Mouse (Mus musculus) forebrain, embryonic 13.5 days (tissue): Measurements from ENCODE around the gene Sema7a. TPM values are rescaled to one million over a fixed set of nuclear protein-coding genes. Genes with fewer than 3 reads are reported as not detected.

Source experiments
- ATAC-seq: fragments of 200-750 bp; cut with Nextera tagmentation; 2 replicates; pipeline ENCODE4 v1.8.0; 2017
- H3K27ac ChIP-seq: fragments of 300-500 bp; sonication (generic); 2 replicates; pipeline ENCODE4 v1.5.1; 2015; ENCODE audit warnings: inconsistent platforms, mild to moderate bottlenecking, moderate library complexity
- H3K27me3 ChIP-seq: fragments of 300-500 bp; sonication (generic); 2 replicates; pipeline ENCODE4 v1.6.1; 2015; ENCODE audit warnings: mild to moderate bottlenecking, inconsistent platforms
- H3K36me3 ChIP-seq: fragments of 300-500 bp; sonication (generic); 2 replicates; pipeline ENCODE4 v1.6.1; 2015; ENCODE audit warnings: mild to moderate bottlenecking, inconsistent platforms; ENCODE audit not compliant: poor library complexity, severe bottlenecking
- H3K4me1 ChIP-seq: fragments of 300-500 bp; sonication (generic); 2 replicates; pipeline ENCODE4 v1.6.1; 2015; ENCODE audit warnings: inconsistent platforms
- H3K4me2 ChIP-seq: fragments of 300-500 bp; sonication (generic); 2 replicates; pipeline ENCODE4 v1.6.1; 2015; ENCODE audit warnings: inconsistent platforms, mild to moderate bottlenecking, moderate library complexity
- H3K4me3 ChIP-seq: fragments of 300-500 bp; sonication (generic); 2 replicates; pipeline ENCODE4 v1.5.1; 2015; ENCODE audit warnings: mild to moderate bottlenecking, inconsistent platforms
- H3K9ac ChIP-seq: fragments of 300-500 bp; sonication (generic); 2 replicates; pipeline ENCODE4 v1.6.1; 2015; ENCODE audit warnings: mild to moderate bottlenecking, inconsistent platforms
- H3K9me3 ChIP-seq: fragments of 300-500 bp; sonication (generic); replicated peaks from 2 replicates; pipeline ENCODE4 v1.6.1; 2016; ENCODE audit warnings: inconsistent platforms
- WGBS: fragments of 180-500 bp; shearing (Covaris S2); methylation state at CpG from one replicate; pipeline ENCODE4 v1.1.7; 2015; 5-methylcytosine and 5-hydroxymethylcytosine counted together
- polyA plus RNA-seq: library from polyadenylated mRNA; unstranded; fragments of >200 nt; fragmentation: Nextera tagmentation; extraction: Ambion mirVana; gene quantifications from 2 replicates; pipeline ENCODE4 v1.2.1, GENCODE M21; 2015

Sema7a gene
- polyA plus RNA-seq, 1 experiment from 2014 or later, result 2.2 TPM

- Histone ChIP-seq H3K4me3 (no peak overlapping the region), H3K9me3 (no peaks in the 10 kb centered on the region), H3K36me3 (no peaks in the 10 kb centered on the region), H3K27me3 (peaks cover 28% of the 10 kb centered on the region), H3K4me2 (no peak overlapping the region), H3K27ac (no peak overlapping the region), H3K4me1 (peaks cover 19% of the 10 kb centered on the region), H3K9ac (no peak overlapping the region)
- no peak for ATAC-seq
- WGBS, result 31% methylated on average over 4 of the region's 4 CpGs
These were observed 55.4 kb downstream of the Sema7a start for GRCm38 (mm10) chr9:57995282-57995681.

GRCm38 (mm10) chr9:57997511-57998031 lies 57.7 kb downstream of the Sema7a start:
- Histone ChIP-seq H3K4me3 (peak overlapping the region; percentile 27), H3K27me3 (peaks cover 37% of the 10 kb centered on the region), H3K36me3 (no peaks in the 10 kb centered on the region), H3K4me1 (peaks cover 19% of the 10 kb centered on the region), H3K9me3 (no peaks in the 10 kb centered on the region), H3K4me2 (peak overlapping the region; percentile 61), H3K27ac (no peak overlapping the region), H3K9ac (peak overlapping the region; percentile 45; the same call in 1 of the 2 replicates)
- no peak; the same call in none of the 2 replicates for ATAC-seq
- 24% methylated on average over 13 of the region's 13 CpGs for WGBS

GRCm38 (mm10) chr9:57998032-57998659 lies 58.2 kb downstream of the Sema7a start:
- peak; percentile 89 for ATAC-seq
- H3K9me3 ChIP-seq, result no peaks in the 10 kb centered on the region
- H3K27me3 ChIP-seq, result peaks cover 37% of the 10 kb centered on the region
- H3K36me3 ChIP-seq, result no peaks in the 10 kb centered on the region
- peaks cover 14% of the 10 kb centered on the region for H3K4me1 ChIP-seq
- peak overlapping the region; percentile 61 for H3K4me2 ChIP-seq
- H3K27ac ChIP-seq, result no peak overlapping the region
- peak overlapping the region; percentile 27 for H3K4me3 ChIP-seq
- peak overlapping the region; percentile 45 for H3K9ac ChIP-seq
- WGBS, result under 1% methylated on average over 20 of the region's 20 CpGs

GRCm38 (mm10) chr9:57998685-57999084 lies 58.8 kb downstream of the Sema7a start:
- 51% methylated on average over 2 of the region's 2 CpGs for WGBS
- H3K4me2 ChIP-seq, result no peak overlapping the region
- no peak overlapping the region for H3K27ac ChIP-seq
- no peaks in the 10 kb centered on the region for H3K9me3 ChIP-seq
- H3K4me1 ChIP-seq, result peaks cover 9% of the 10 kb centered on the region
- H3K9ac ChIP-seq, result no peak overlapping the region
- H3K4me3 ChIP-seq, result no peak overlapping the region
- H3K27me3 ChIP-seq, result peaks cover 37% of the 10 kb centered on the region
- no peak for ATAC-seq
- no peaks in the 10 kb centered on the region for H3K36me3 ChIP-seq

- H3K36me3 ChIP-seq, result no peaks in the 10 kb centered on the region
- no peak overlapping the region for H3K4me3 ChIP-seq
- no peaks in the 10 kb centered on the region for H3K9me3 ChIP-seq
- H3K9ac ChIP-seq, result no peak overlapping the region
- H3K27me3 ChIP-seq, result peaks cover 37% of the 10 kb centered on the region
- 58% methylated on average over 2 of the region's 2 CpGs for WGBS
- H3K27ac ChIP-seq, result no peak overlapping the region
- no peak overlapping the region for H3K4me2 ChIP-seq
- peaks cover 8% of the 10 kb centered on the region for H3K4me1 ChIP-seq
- no peak for ATAC-seq
These were observed 59.8 kb downstream of the Sema7a start for GRCm38 (mm10) chr9:57999676-58000075.

GRCm38 (mm10) chr9:58003272-58003671 lies 63.4 kb downstream of the Sema7a start:
- no peaks in the 10 kb centered on the region for H3K36me3 ChIP-seq
- no peak for ATAC-seq
- no peaks in the 10 kb centered on the region for H3K9me3 ChIP-seq
- no peak overlapping the region for H3K4me3 ChIP-seq
- peaks cover 3% of the 10 kb centered on the region for H3K4me1 ChIP-seq
- WGBS, result 32% methylated on average over 2 of the region's 2 CpGs
- no peak overlapping the region for H3K4me2 ChIP-seq
- no peak overlapping the region for H3K9ac ChIP-seq
- peaks cover 23% of the 10 kb centered on the region for H3K27me3 ChIP-seq
- H3K27ac ChIP-seq, result no peak overlapping the region

GRCm38 (mm10) chr9:58005753-58006461 lies 66.0 kb downstream of the Sema7a start, which contains the start of gene Cyp11a1:
Gene Cyp11a1, plus strand, starts transcription at chr9:58006411.
- Histone ChIP-seq H3K4me2 (no peak within 1 kb of the TSS), H3K4me1 (peaks cover 16% of the 10 kb centered on the region), H3K9ac (no peak within 1 kb of the TSS), H3K9me3 (no peaks in the 10 kb centered on the region), H3K27ac (no peak within 1 kb of the TSS; the same call in 1 of the 2 replicates), H3K36me3 (no peaks in the 10 kb centered on the region), H3K4me3 (no peak within 1 kb of the TSS), H3K27me3 (peaks cover 3% of the 10 kb centered on the region; the same call in 1 of the 2 replicates)
- ATAC-seq, result no peak
- 86% methylated on average over 16 of the region's 16 CpGs for WGBS

- Histone ChIP-seq H3K4me1 (peaks cover 33% of the 10 kb centered on the region), H3K27me3 (no peaks in the 10 kb centered on the region), H3K36me3 (no peaks in the 10 kb centered on the region), H3K9ac (peak overlapping the region; percentile 47), H3K27ac (peak overlapping the region; percentile 89), H3K4me3 (peak overlapping the region; percentile 6; the same call in 1 of the 2 replicates), H3K4me2 (peak overlapping the region; percentile 48), H3K9me3 (no peaks in the 10 kb centered on the region)
- ATAC-seq, result peak; percentile 70
- 49% methylated on average over 12 of the region's 12 CpGs for WGBS
These were observed 68.6 kb downstream of the Sema7a start for GRCm38 (mm10) chr9:58008336-58009014.

- peaks cover 34% of the 10 kb centered on the region for H3K4me1 ChIP-seq
- no peaks in the 10 kb centered on the region for H3K9me3 ChIP-seq
- peak overlapping the region; percentile 89 for H3K27ac ChIP-seq
- no peaks in the 10 kb centered on the region for H3K36me3 ChIP-seq
- WGBS, result under 1% methylated on average over 6 of the region's 6 CpGs
- no peaks in the 10 kb centered on the region for H3K27me3 ChIP-seq
- H3K4me3 ChIP-seq, result peak overlapping the region; percentile 6; the same call in 1 of the 2 replicates
- H3K4me2 ChIP-seq, result peak overlapping the region; percentile 48
- ATAC-seq, result peak; percentile 96
- peak overlapping the region; percentile 47 for H3K9ac ChIP-seq
These were observed 69.1 kb downstream of the Sema7a start for GRCm38 (mm10) chr9:58009015-58009362.

GRCm38 (mm10) chr9:58009588-58009987 lies 69.7 kb downstream of the Sema7a start:
- WGBS, result 43% methylated on average over 3 of the region's 3 CpGs
- Histone ChIP-seq H3K36me3 (no peaks in the 10 kb centered on the region), H3K4me3 (no peak overlapping the region), H3K27ac (peak overlapping the region; percentile 89), H3K27me3 (no peaks in the 10 kb centered on the region), H3K9me3 (no peaks in the 10 kb centered on the region), H3K9ac (no peak overlapping the region), H3K4me2 (peak overlapping the region; percentile 48; the same call in 1 of the 2 replicates), H3K4me1 (peaks cover 34% of the 10 kb centered on the region)
- ATAC-seq, result peak; percentile 11; the same call in 1 of the 2 replicates

- Histone ChIP-seq H3K4me1 (peaks cover 34% of the 10 kb centered on the region), H3K4me3 (no peak overlapping the region), H3K27me3 (no peaks in the 10 kb centered on the region), H3K27ac (no peak overlapping the region), H3K4me2 (no peak overlapping the region), H3K9ac (no peak overlapping the region), H3K9me3 (no peaks in the 10 kb centered on the region), H3K36me3 (no peaks in the 10 kb centered on the region)
- 56% methylated on average over 7 of the region's 7 CpGs for WGBS
- ATAC-seq, result no peak
These were observed 71.1 kb downstream of the Sema7a start for GRCm38 (mm10) chr9:58011027-58011426.

GRCm38 (mm10) chr9:58011552-58011951 lies 71.6 kb downstream of the Sema7a start:
- ATAC-seq, result no peak
- Histone ChIP-seq H3K36me3 (no peaks in the 10 kb centered on the region), H3K4me1 (peaks cover 34% of the 10 kb centered on the region), H3K27me3 (no peaks in the 10 kb centered on the region), H3K9me3 (no peaks in the 10 kb centered on the region), H3K27ac (no peak overlapping the region), H3K9ac (no peak overlapping the region), H3K4me3 (no peak overlapping the region), H3K4me2 (no peak overlapping the region)
- WGBS, result 85% methylated on average over 8 of the region's 8 CpGs
